Mouse (Mus musculus): ENCODE data around the gene Cdcp2. TPM values are rescaled to one million over a fixed set of nuclear protein-coding genes. Genes with fewer than 3 reads are reported as not detected.

The Cdcp2 gene
- polyA plus RNA-seq, 1 experiment from 2014 or later = not detected

Other genes starting within 250 kb of the Cdcp2 start
- 53.3 and 69.1 TPM in 2 replicates for gene Ssbp3, start 186.2 kb upstream of the Cdcp2 start, polyA plus RNA-seq (2015; fragmentation: Nextera tagmentation; extraction: Ambion mirVana)
- gene Mrpl37, start 30.0 kb upstream of the Cdcp2 start, polyA plus RNA-seq (2015; fragmentation: Nextera tagmentation; extraction: Ambion mirVana) = 79.5 and 89.9 TPM in 2 replicates
- gene Cyb5rl, start 29.9 kb upstream of the Cdcp2 start, polyA plus RNA-seq (2015; fragmentation: Nextera tagmentation; extraction: Ambion mirVana) = 3.1 and 4.6 TPM in 2 replicates
- gene Tmem59, start 81.5 kb downstream of the Cdcp2 start, polyA plus RNA-seq (2015; fragmentation: Nextera tagmentation; extraction: Ambion mirVana) = 322 and 328 TPM in 2 replicates
- gene Tceanc2, start 82.2 kb downstream of the Cdcp2 start, polyA plus RNA-seq (2015; fragmentation: Nextera tagmentation; extraction: Ambion mirVana) = 13.0 and 20.1 TPM in 2 replicates
- gene Ldlrad1, start 112.3 kb downstream of the Cdcp2 start, polyA plus RNA-seq (2015; fragmentation: Nextera tagmentation; extraction: Ambion mirVana) = not detected in 2 replicates
- gene Lrrc42, start 156.6 kb downstream of the Cdcp2 start, polyA plus RNA-seq (2015; fragmentation: Nextera tagmentation; extraction: Ambion mirVana) = 38.8 and 50.1 TPM in 2 replicates
- 26.9 and 40.2 TPM in 2 replicates for gene Hspb11, start 156.7 kb downstream of the Cdcp2 start, polyA plus RNA-seq (2015; fragmentation: Nextera tagmentation; extraction: Ambion mirVana)
- 0.51 TPM in 1 of 2 replicates, not detected in the other for gene Dio1, start 210.3 kb downstream of the Cdcp2 start, polyA plus RNA-seq (2015; fragmentation: Nextera tagmentation; extraction: Ambion mirVana)
- 40.3 and 41.1 TPM in 2 replicates for gene Yipf1, start 217.5 kb downstream of the Cdcp2 start, polyA plus RNA-seq (2015; fragmentation: Nextera tagmentation; extraction: Ambion mirVana)